Mouse (Mus musculus) stomach, embryonic 15.5 days (tissue): ENCODE measurements around the gene Gm49355. TPM values are rescaled to one million over a fixed set of nuclear protein-coding genes. Genes with fewer than 3 reads are reported as not detected.

Experiments used
- polyA plus RNA-seq: library from polyadenylated mRNA; unstranded; fragments of >200 nt; fragmentation: Nextera tagmentation; extraction: Ambion mirVana; gene quantifications from 2 replicates; pipeline ENCODE4 v1.2.1, GENCODE M21; 2015

Gene Gm49355
- polyA plus RNA-seq, 1 experiment from 2014 or later, result 0.19 TPM

Other genes with a start within 250 kb of the Gm49355 start
- gene 3830406C13Rik, start 197 bp downstream of the Gm49355 start, polyA plus RNA-seq, result 49.2 and 52.8 TPM in 2 replicates
- not detected in 2 replicates for gene Fezf2, start 64.2 kb downstream of the Gm49355 start, polyA plus RNA-seq